Mouse (Mus musculus) liver, embryonic 14.5 days (tissue): ENCODE measurements around the gene Zfp148.

Source experiments
- CTCF ChIP-seq: IDR thresholded peaks from 2 replicates; pipeline ENCODE4 v1.5.1; 2016; ENCODE audit warnings: antibody characterized with exemption, low read depth, control low read depth
- EP300 ChIP-seq: IDR thresholded peaks from 2 replicates; pipeline ENCODE4 v1.6.1; 2016; ENCODE audit warnings: antibody characterized with exemption, low read depth

DNA sequence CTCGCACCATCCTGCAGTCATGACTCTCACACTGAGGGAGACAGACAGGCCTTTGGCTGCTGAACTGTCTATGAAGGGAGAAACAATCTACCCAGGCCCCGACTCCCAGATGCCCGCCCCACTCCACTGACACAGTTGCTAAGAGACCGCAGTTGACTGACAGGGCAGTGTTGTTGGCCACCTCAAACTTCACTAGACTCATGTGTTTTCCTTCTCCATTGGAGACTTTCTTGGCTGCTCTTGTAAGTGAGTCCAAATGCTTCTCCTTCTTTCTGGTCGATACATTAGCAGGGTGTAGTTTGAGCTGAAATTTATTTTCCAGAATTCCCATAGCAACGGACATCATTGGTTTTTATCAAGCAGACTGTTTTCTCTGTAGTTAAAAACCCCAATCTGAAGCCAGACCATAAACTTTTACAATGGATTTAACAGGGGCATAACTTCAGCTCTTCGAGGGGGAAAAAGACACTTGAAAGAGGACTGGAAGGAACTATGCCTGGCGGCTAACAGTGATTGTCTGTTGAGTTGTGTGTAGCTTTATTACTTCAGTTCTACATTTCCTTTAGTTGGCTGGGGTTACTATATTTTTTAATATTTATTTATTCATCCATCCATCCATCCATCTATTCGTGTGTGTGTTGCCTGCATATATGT lies 173.2 kb downstream of the Zfp148 start:
- TF ChIP-seq CTCF: no peak
- TF ChIP-seq EP300: no peak
